ENCODE assay signal across 9 mouse cellular contexts in the genomic region with DNA sequence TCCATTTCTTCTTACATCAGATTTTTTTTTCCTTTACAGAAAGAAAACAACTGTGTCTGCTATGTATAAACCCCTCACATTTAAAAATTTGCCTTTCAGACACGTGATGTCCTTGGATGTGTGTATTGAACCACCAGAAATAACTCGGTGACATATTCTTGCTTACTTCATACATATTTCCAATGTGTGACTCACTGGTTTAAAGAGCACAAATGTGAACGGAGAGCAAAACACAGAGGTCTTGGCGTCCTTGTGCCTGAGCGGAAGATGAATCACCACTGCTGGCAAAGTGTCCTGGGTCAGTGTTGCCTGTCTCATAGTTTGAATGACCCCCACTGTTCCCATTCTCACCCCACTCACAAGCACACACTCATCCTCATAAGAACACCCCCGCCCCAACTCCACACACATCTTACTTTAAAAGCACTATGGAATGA.
DNase-seq lines count a peak whose midpoint lies in the region; ATAC-seq and TF ChIP-seq lines count a peak whose summit lies in the region.
"Had no signal": no experiment of that assay in that cellular context is flagged by ENCODE, and none has a peak within 500 bp of the region (broad histone marks: within the 10 kb centered on the region; RNA-seq: fewer than 3 reads in every experiment).

No protein-coding gene starts in this region.

- H3K27ac ChIP-seq in heart, postnatal 0 days (ENCODE audit: low read depth), result peak overlapping the region; percentile 44; the same call in 1 of the 2 replicates

- H3K9me3 ChIP-seq in heart, postnatal 0 days (replicated peaks; ENCODE audit: control insufficient read depth, low read length), result peaks cover 5% of the 10 kb centered on the region; the same call in 1 of the 2 replicates

- no peak overlapping the region for H3K4me3 ChIP-seq in heart, postnatal 0 days (ENCODE audit: low read depth, low read length)
- H3K4me3 ChIP-seq: megakaryocyte, embryonic 14.5 days had no signal

- no peak for TF ChIP-seq EP300 in heart, postnatal 0 days (IDR thresholded peaks at IDR 0.05; ENCODE audit: low read depth)

- peak; percentile 83 for ATAC-seq in heart, postnatal 0 days (ENCODE audit: insufficient read depth, low read depth)
- no peak for ATAC-seq in erythroblast, adult 5-6 weeks (replicated peaks; ENCODE audit: low FRiP score, poor library complexity, severe bottlenecking)

- peak; percentile 8 for DNase-seq in layer of hippocampus, adult 9-10 months (ENCODE audit: low spot score)
- no peak for DNase-seq in layer of hippocampus, postnatal 25 days (ENCODE audit: extremely low spot score in 1 of 2, low spot score in 1 of 2)
- peak; percentile 85 for DNase-seq in adrenal gland, postnatal 14 days
- DNase-seq in heart, postnatal 0 days (ENCODE audit: low spot score), result peak; percentile 83
- peak; percentile 35 for DNase-seq in lung, postnatal 36 days
- DNase-seq in retina, embryonic 14.5 days (ENCODE audit: low spot score), result no peak
- no peak for DNase-seq in T-cell, adult 2 months (ENCODE audit: low spot score)

- H3K4me2 ChIP-seq in heart, postnatal 0 days (ENCODE audit: low read depth, low read length), result no peak overlapping the region

- H3K4me1 ChIP-seq in heart, postnatal 0 days (ENCODE audit: control insufficient read depth, insufficient read depth), result no peaks in the 10 kb centered on the region
- H3K4me1 ChIP-seq: megakaryocyte, embryonic 14.5 days had no signal

- 39% methylated on average over 6 of the region's 6 CpGs for WGBS in heart, postnatal 0 days

- no peaks in the 10 kb centered on the region for H3K27me3 ChIP-seq in heart, postnatal 0 days (ENCODE audit: control insufficient read depth, insufficient read depth, low read length)
- H3K27me3 ChIP-seq: megakaryocyte, embryonic 14.5 days had no signal

- no peak for TF ChIP-seq CTCF in heart, postnatal 0 days (IDR thresholded peaks at IDR 0.05; ENCODE audit: low read depth)

- no peak overlapping the region for H3K9ac ChIP-seq in heart, postnatal 0 days (replicated peaks; ENCODE audit: low read depth, low read length)

- H3K36me3 ChIP-seq in heart, postnatal 0 days (replicated peaks; ENCODE audit: control insufficient read depth, insufficient read depth, low read length), result no peaks in the 10 kb centered on the region

Comparison
In these comparisons a context has a peak if more than half of its experiments do, and no peak if none do; other contexts are left out.
1. DNase-seq: peak in layer of hippocampus, adult 9-10 months (single experiment), adrenal gland, postnatal 14 days (single experiment), heart, postnatal 0 days (single experiment) and lung, postnatal 36 days (single experiment); none in layer of hippocampus, postnatal 25 days (0 of 2), retina, embryonic 14.5 days (single experiment) and T-cell, adult 2 months (single experiment).